ENCODE assay signal across 21 mouse cellular contexts in genomic region chr5:123294653-123295052, GRCm38 (mm10). TPM values are rescaled to one million over a fixed set of nuclear protein-coding genes. Genes with fewer than 3 reads are reported as not detected.
DNase-seq lines count a peak whose midpoint lies in the region; ATAC-seq and TF ChIP-seq lines count a peak whose summit lies in the region.
"Had no signal": no experiment of that assay in that cellular context is flagged by ENCODE, and none has a peak within 500 bp of the region (broad histone marks: within the 10 kb centered on the region; RNA-seq: fewer than 3 reads in every experiment).

No protein-coding gene starts in this region.

- H3K4me1 ChIP-seq in forebrain, embryonic 16.5 days (replicated peaks; ENCODE audit: control insufficient read depth, insufficient read depth, low read length), result peaks cover 12% of the 10 kb centered on the region
- H3K4me1 ChIP-seq in forebrain, embryonic 10.5 days, result peaks cover 15% of the 10 kb centered on the region; the same call in 1 of the 2 replicates
- H3K4me1 ChIP-seq in testis, adult 2 months (ENCODE audit: control insufficient read depth, insufficient read depth, low read length), result no peaks in the 10 kb centered on the region
- H3K4me1 ChIP-seq: intestine, embryonic 15.5 days had no signal

- ATAC-seq in forebrain, embryonic 16.5 days, result 0 out of 2 replicates have a peak, but pooled peaks have one; percentile 33
- ATAC-seq: intestine, embryonic 15.5 days had no signal

- H3K4me2 ChIP-seq in forebrain, embryonic 16.5 days (ENCODE audit: low read length), result no peak overlapping the region
- H3K4me2 ChIP-seq: embryonic facial prominence, embryonic 15.5 days; intestine, embryonic 15.5 days; kidney, embryonic 15.5 days had no signal

- TF ChIP-seq CTCF in testis, adult 2 months (IDR thresholded peaks at IDR 0.05; ENCODE audit: control insufficient read depth, insufficient read depth, insufficient replicate concordance, low read depth, low read length), result no peak
- no peak for TF ChIP-seq CTCF in brain, embryonic 14.5 days (IDR thresholded peaks at IDR 0.05; ENCODE audit: borderline replicate concordance, extremely low read depth, insufficient read depth, insufficient read length)

- no peak overlapping the region for H3K9ac ChIP-seq in forebrain, embryonic 16.5 days (replicated peaks; ENCODE audit: low read depth, low read length)
- H3K9ac ChIP-seq: embryonic facial prominence, embryonic 15.5 days; hindbrain, embryonic 13.5 days; intestine, embryonic 15.5 days; kidney, embryonic 15.5 days had no signal

- no peaks in the 10 kb centered on the region for H3K36me3 ChIP-seq in forebrain, embryonic 16.5 days (ENCODE audit: control insufficient read depth, insufficient read depth)
- H3K36me3 ChIP-seq in forebrain, embryonic 10.5 days (replicated peaks), result no peaks in the 10 kb centered on the region
- H3K36me3 ChIP-seq in testis, adult 2 months (ENCODE audit: control insufficient read depth, insufficient read depth, low read length), result no peaks in the 10 kb centered on the region; the same call in 1 of the 2 replicates
- H3K36me3 ChIP-seq: embryonic facial prominence, embryonic 15.5 days; hindbrain, embryonic 13.5 days; intestine, embryonic 15.5 days; kidney, embryonic 15.5 days had no signal

- no peak overlapping the region for H3K4me3 ChIP-seq in forebrain, embryonic 16.5 days (replicated peaks; ENCODE audit: low read length)
- no peak overlapping the region for H3K4me3 ChIP-seq in forebrain, embryonic 10.5 days
- H3K4me3 ChIP-seq in testis, adult 2 months (ENCODE audit: control insufficient read depth, low read depth, low read length), result peak overlapping the region; percentile 23; the same call in 1 of the 2 replicates
- H3K4me3 ChIP-seq: embryonic facial prominence, embryonic 15.5 days; erythroblast, embryonic 14.5 days; hindbrain, embryonic 13.5 days; intestine, embryonic 15.5 days; kidney, embryonic 15.5 days had no signal

- DNase-seq in forebrain, embryonic 10.5 days (ENCODE audit: extremely low spot score, low spot score), result no peak
- DNase-seq in testis, postnatal 10 days (ENCODE audit: low spot score), result no peak
- DNase-seq in brain, embryonic 14.5 days (ENCODE audit: low read depth), result peak; percentile 62
- DNase-seq in gastrocnemius, postnatal 25 days, result no peak
- no peak for DNase-seq in gastrocnemius, adult 18-20 months (ENCODE audit: low spot score)
- DNase-seq: adrenal gland, postnatal 14 days; cerebellum, adult 18-20 months; cerebellum, adult 9-11 months; cerebellum, postnatal 36 days; gastrocnemius, postnatal 14 days; heart, adult 11 months; heart, postnatal 10 days; heart, postnatal 4 days; kidney, adult 18-20 months had no signal

- 41% methylated on average over 9 of the region's 9 CpGs for WGBS in forebrain, embryonic 16.5 days
- 90% methylated on average over 9 of the region's 9 CpGs for WGBS in forebrain, embryonic 10.5 days

- H3K27ac ChIP-seq in forebrain, embryonic 16.5 days (ENCODE audit: low read length), result 0 out of 2 replicates have a peak overlapping the region, but pooled peaks have one; percentile 1
- no peak overlapping the region for H3K27ac ChIP-seq in forebrain, embryonic 10.5 days
- H3K27ac ChIP-seq in testis, adult 2 months (ENCODE audit: control insufficient read depth, insufficient read depth, low read depth, low read length), result no peak overlapping the region
- H3K27ac ChIP-seq: embryonic facial prominence, embryonic 15.5 days; hindbrain, embryonic 13.5 days; intestine, embryonic 15.5 days; kidney, embryonic 15.5 days had no signal

- no peaks in the 10 kb centered on the region; the same call in 1 of the 2 replicates for H3K27me3 ChIP-seq in forebrain, embryonic 16.5 days (replicated peaks; ENCODE audit: control insufficient read depth, insufficient read depth, low read length)
- peaks cover 18% of the 10 kb centered on the region; the same call in 1 of the 2 replicates for H3K27me3 ChIP-seq in forebrain, embryonic 10.5 days (ENCODE audit: poor library complexity, severe bottlenecking)
- no peaks in the 10 kb centered on the region for H3K27me3 ChIP-seq in testis, adult 2 months (ENCODE audit: control insufficient read depth, insufficient read depth, low read length)
- H3K27me3 ChIP-seq: embryonic facial prominence, embryonic 15.5 days; intestine, embryonic 15.5 days; kidney, embryonic 15.5 days had no signal

- H3K9me3 ChIP-seq in forebrain, embryonic 16.5 days (ENCODE audit: control insufficient read depth, low read length), result no peaks in the 10 kb centered on the region
- no peaks in the 10 kb centered on the region for H3K9me3 ChIP-seq in forebrain, embryonic 10.5 days
- H3K9me3 ChIP-seq: embryonic facial prominence, embryonic 15.5 days; hindbrain, embryonic 13.5 days; intestine, embryonic 15.5 days; kidney, embryonic 15.5 days had no signal

- no peak for TF ChIP-seq POLR2A in testis, adult 2 months (IDR thresholded peaks at IDR 0.05; ENCODE audit: control insufficient read depth, low read depth, low read length)
- TF ChIP-seq POLR2A in brain, embryonic 14.5 days (IDR thresholded peaks at IDR 0.05; ENCODE audit: borderline replicate concordance, extremely low read depth, insufficient read depth, insufficient read length, poor library complexity, severe bottlenecking), result no peak

RNA-seq across cellular contexts. Expression of gene Wdr66, which starts 42.8 kb away (rescaled TPM):
- polyA plus RNA-seq in forebrain, embryonic 16.5 days (2015; fragmentation: Nextera tagmentation; extraction: Ambion mirVana), result 1.5 and 1.9 TPM in 2 replicates
- 1.4 and 1.5 TPM in 2 replicates for polyA plus RNA-seq in forebrain, embryonic 10.5 days (2016; fragmentation: Nextera tagmentation; extraction: Ambion mirVana)
- polyA plus RNA-seq in testis, adult 2 months (2012; rRNA removed), result 45.1 and 46.7 TPM in 2 replicates
- 2.1 and 2.7 TPM in 2 replicates for polyA plus RNA-seq in brain, embryonic 14.5 days (2012; rRNA removed)
- 1 to 10 TPM; 1.1 to 1.9 TPM for total RNA-seq in gastrocnemius, postnatal 25 days (2021)
- 1 to 10 TPM in 1 of 2 experiments, under 1 TPM in 1; 0.76 to 1.2 TPM for total RNA-seq in gastrocnemius, adult 18-20 months (2021)

RNA-seq across cellular contexts. Expression of gene Bcl7a, which starts 49.0 kb away (rescaled TPM):
- polyA plus RNA-seq in forebrain, embryonic 16.5 days (2015; fragmentation: Nextera tagmentation; extraction: Ambion mirVana), result 81.9 and 84.3 TPM in 2 replicates
- 38.4 and 41.8 TPM in 2 replicates for polyA plus RNA-seq in forebrain, embryonic 10.5 days (2016; fragmentation: Nextera tagmentation; extraction: Ambion mirVana)
- polyA plus RNA-seq in testis, adult 2 months (2012; rRNA removed), result 0.73 and 0.88 TPM in 2 replicates
- polyA plus RNA-seq in brain, embryonic 14.5 days (2012; rRNA removed), result 46.4 and 53.2 TPM in 2 replicates
- total RNA-seq in gastrocnemius, postnatal 25 days (2021), result 1 to 10 TPM; 8.4 to 8.6 TPM
- total RNA-seq in gastrocnemius, adult 18-20 months (2021), result 10 to 100 TPM in 1 of 2 experiments, 1 to 10 TPM in 1; 9.4 to 10.5 TPM

Comparison
In these comparisons a context has a peak if more than half of its experiments do, and no peak if none do; other contexts are left out.
1. RNA of gene Wdr66, which starts 42.8 kb away (polyA plus RNA-seq): 45.1 to 46.7 TPM in testis, adult 2 months; 2.1 to 2.7 TPM in brain, embryonic 14.5 days, 1.5 to 1.9 TPM in forebrain, embryonic 16.5 days and 1.4 to 1.5 TPM in forebrain, embryonic 10.5 days; every median in the first group is over 10 times any median in the second.
2. RNA of gene Bcl7a, which starts 49.0 kb away (polyA plus RNA-seq): 81.9 to 84.3 TPM in forebrain, embryonic 16.5 days, 46.4 to 53.2 TPM in brain, embryonic 14.5 days and 38.4 to 41.8 TPM in forebrain, embryonic 10.5 days; 0.73 to 0.88 TPM in testis, adult 2 months; every median in the first group is over 10 times any median in the second.